Mouse (Mus musculus): ENCODE measurements around the gene Polr2l.
A peak's percentile ranks its signal among the peaks of the same experiment; 100 is the strongest.

The Polr2l gene

GRCm38 (mm10) chr7:141467230-141468030 is 7.5 kb downstream of the Polr2l start, which contains the start of gene Cd151:
Cd151 (plus strand) TSS chr7:141467392.
- peak; percentile 82 for DNase-seq (ENCODE audit: low read depth, low spot score)

GRCm38 (mm10) chr7:141466607-141467148 is 8.3 kb downstream of the Polr2l start:
- no peak for DNase-seq (ENCODE audit: low read depth, low spot score)

- no peak for DNase-seq (ENCODE audit: low read depth, low spot score)
These were observed 8.9 kb downstream of the Polr2l start for GRCm38 (mm10) chr7:141466045-141466394.

GRCm38 (mm10) chr7:141465388-141466044 is 9.4 kb downstream of the Polr2l start:
- DNase-seq (ENCODE audit: low read depth, low spot score) = no peak

GRCm38 (mm10) chr7:141464603-141465201 is 10.2 kb downstream of the Polr2l start:
- no peak for DNase-seq (ENCODE audit: low read depth, low spot score)

GRCm38 (mm10) chr7:141463824-141464602 is 10.9 kb downstream of the Polr2l start:
- DNase-seq (ENCODE audit: low read depth, low spot score) = no peak

GRCm38 (mm10) chr7:141462333-141462821 is 12.6 kb downstream of the Polr2l start:
- DNase-seq (ENCODE audit: low read depth, low spot score) = no peak

GRCm38 (mm10) chr7:141461521-141462332 is 13.2 kb downstream of the Polr2l start:
- no peak for DNase-seq (ENCODE audit: low read depth, low spot score)

- no peak for DNase-seq (ENCODE audit: low read depth, low spot score)
These were observed 14.4 kb downstream of the Polr2l start, which contains the start of gene Cracr2b for GRCm38 (mm10) chr7:141460391-141461113. Cracr2b (plus strand) TSS chr7:141461094.

- DNase-seq (ENCODE audit: low read depth, low spot score) = no peak
These were observed 14.9 kb downstream of the Polr2l start for GRCm38 (mm10) chr7:141460001-141460390.

GRCm38 (mm10) chr7:141459301-141459711 is 15.6 kb downstream of the Polr2l start:
- DNase-seq (ENCODE audit: low read depth, low spot score) = no peak

GRCm38 (mm10) chr7:141458661-141459060 is 16.3 kb downstream of the Polr2l start:
- DNase-seq (ENCODE audit: low read depth, low spot score) = no peak

- peak; percentile 69 for DNase-seq (ENCODE audit: low read depth, low spot score)
These were observed 16.8 kb downstream of the Polr2l start for GRCm38 (mm10) chr7:141457986-141458660.

- DNase-seq (ENCODE audit: low read depth, low spot score) = no peak
These were observed 17.7 kb downstream of the Polr2l start for GRCm38 (mm10) chr7:141457236-141457635.

GRCm38 (mm10) chr7:141456739-141457138 is 18.2 kb downstream of the Polr2l start:
- DNase-seq (ENCODE audit: low read depth, low spot score) = no peak

- peak; percentile 74 for DNase-seq (ENCODE audit: low read depth, low spot score)
These were observed 19.2 kb downstream of the Polr2l start for GRCm38 (mm10) chr7:141455610-141456314.

- peak; percentile 95 for DNase-seq (ENCODE audit: low read depth, low spot score)
These were observed 19.9 kb downstream of the Polr2l start, which contains the start of gene Pnpla2 for GRCm38 (mm10) chr7:141454967-141455551. Pnpla2 (plus strand) TSS chr7:141455198.

- no peak for DNase-seq (ENCODE audit: low read depth, low spot score)
These were observed 21.3 kb downstream of the Polr2l start for GRCm38 (mm10) chr7:141453636-141454035.
